Mouse (Mus musculus) limb, embryonic 14.5 days (tissue): Measurements from ENCODE around the gene Tubb3. TPM values are rescaled to one million over a fixed set of nuclear protein-coding genes. Genes with fewer than 3 reads are reported as not detected.

Experiments
- ATAC-seq: fragments of 200-750 bp; cut with Nextera tagmentation; 2 replicates; pipeline ENCODE4 v1.8.0; 2017; ENCODE audit warnings: low read depth, moderate number of reproducible peaks, moderate TSS enrichment; ENCODE audit not compliant: low FRiP score
- DNase-seq: peaks from one replicate; pipeline ENCODE4 v3.0.0-alpha.2; 2015; ENCODE audit warnings: low spot score
- H3K27ac ChIP-seq: fragments of 300-500 bp; sonication (generic); replicated peaks from 2 replicates; pipeline ENCODE4 v1.5.1; 2014; ENCODE audit warnings: low read depth, mild to moderate bottlenecking, low read length, moderate library complexity, mixed read lengths
- H3K27me3 ChIP-seq: fragments of 300-500 bp; sonication (generic); 2 replicates; pipeline ENCODE4 v1.6.1; 2014; ENCODE audit warnings: low read length, mixed read lengths; ENCODE audit not compliant: control insufficient read depth, insufficient read depth
- H3K36me3 ChIP-seq: fragments of 300-500 bp; sonication (generic); 2 replicates; pipeline ENCODE4 v1.6.1; 2014; ENCODE audit warnings: mild to moderate bottlenecking, low read length, moderate library complexity, mixed read lengths; ENCODE audit not compliant: control insufficient read depth, insufficient read depth
- H3K4me1 ChIP-seq: fragments of 300-500 bp; sonication (generic); 2 replicates; pipeline ENCODE4 v1.6.1; 2014; ENCODE audit warnings: antibody characterized with exemption, low read length, mixed read lengths; ENCODE audit not compliant: control insufficient read depth, insufficient read depth
- H3K4me2 ChIP-seq: fragments of 300-500 bp; sonication (generic); replicated peaks from 2 replicates; pipeline ENCODE4 v1.6.1; 2014; ENCODE audit warnings: low read depth, mild to moderate bottlenecking, low read length, moderate library complexity; ENCODE audit not compliant: severe bottlenecking
- H3K4me3 ChIP-seq: fragments of 300-500 bp; sonication (generic); replicated peaks from 2 replicates; pipeline ENCODE4 v1.5.1; 2014; ENCODE audit warnings: low read length
- H3K9ac ChIP-seq: fragments of 300-500 bp; sonication (generic); 2 replicates; pipeline ENCODE4 v1.6.1; 2014; ENCODE audit warnings: mild to moderate bottlenecking, low read depth, low read length, moderate library complexity; ENCODE audit not compliant: severe bottlenecking
- H3K9me3 ChIP-seq: fragments of 300-500 bp; sonication (generic); 2 replicates; pipeline ENCODE4 v1.6.1; 2016; ENCODE audit warnings: low read length; ENCODE audit not compliant: control insufficient read depth
- POLR2A ChIP-seq: fragments of 200-500 bp; IDR thresholded peaks from 2 replicates; pipeline ENCODE4 v1.8.0; 2012; ENCODE audit warnings: inconsistent platforms, mild to moderate bottlenecking, moderate library complexity, borderline replicate concordance; ENCODE audit not compliant: insufficient read depth, insufficient read length; ENCODE audit errors: extremely low read depth
- WGBS: fragments of 180-500 bp; shearing (Covaris S2); extraction: QIAGEN DNeasy Blood & Tissue Kit; methylation state at CpG from one replicate; pipeline ENCODE4 v1.1.7; 2014; 5-methylcytosine and 5-hydroxymethylcytosine counted together
- polyA plus RNA-seq, 2 experiments: library from polyadenylated mRNA; depleted of rRNA in 1 of 2; stranded (reverse) in 1 of 2; unstranded in 1 of 2; fragments of >200 nt; fragmentation: Nextera tagmentation in 1 of 2; extraction: Ambion mirVana in 1 of 2; gene quantifications; 2 replicates each; pipeline versions ENCODE4 v1.2.1 to v1.2.3; 2012 to 2014

Gene Tubb3
- polyA plus RNA-seq, 2 experiments, result 3.4 to 12.5 TPM

- Histone ChIP-seq H3K36me3 (no peaks in the 10 kb centered on the region), H3K4me3 (no peak overlapping the region), H3K27me3 (peaks cover 43% of the 10 kb centered on the region), H3K9ac (no peak overlapping the region), H3K9me3 (no peaks in the 10 kb centered on the region), H3K4me2 (no peak overlapping the region), H3K4me1 (no peaks in the 10 kb centered on the region), H3K27ac (no peak overlapping the region)
- no peak for DNase-seq
- 73% methylated on average over 9 of the region's 9 CpGs for WGBS
- no peak for ATAC-seq
- no peak for TF ChIP-seq POLR2A
These were observed 2.4 kb upstream of the Tubb3 start for GRCm38 (mm10) chr8:123408586-123409544.

- H3K4me2 ChIP-seq, result no peak overlapping the region
- H3K27ac ChIP-seq, result no peak overlapping the region
- ATAC-seq, result no peak
- H3K4me3 ChIP-seq, result no peak overlapping the region
- 72% methylated on average over 8 of the region's 8 CpGs for whole genome bisulfite sequencing
- no peaks in the 10 kb centered on the region for H3K4me1 ChIP-seq
- no peak overlapping the region for H3K9ac ChIP-seq
- no peaks in the 10 kb centered on the region for H3K36me3 ChIP-seq
- no peak for TF ChIP-seq POLR2A
- H3K9me3 ChIP-seq, result no peaks in the 10 kb centered on the region
- no peak for DNase-seq
- peaks cover 43% of the 10 kb centered on the region for H3K27me3 ChIP-seq
These were observed 1.1 kb upstream of the Tubb3 start for GRCm38 (mm10) chr8:123410049-123410587.

GRCm38 (mm10) chr8:123410788-123411187, 436 bp upstream of the Tubb3 start:
- H3K9ac ChIP-seq, result no peak overlapping the region
- H3K4me1 ChIP-seq, result no peaks in the 10 kb centered on the region
- H3K27me3 ChIP-seq, result peaks cover 43% of the 10 kb centered on the region
- peak overlapping the region; percentile 32 for H3K4me3 ChIP-seq
- no peak for TF ChIP-seq POLR2A
- H3K9me3 ChIP-seq, result no peaks in the 10 kb centered on the region
- no peak for DNase-seq
- ATAC-seq, result no peak
- no peaks in the 10 kb centered on the region for H3K36me3 ChIP-seq
- H3K4me2 ChIP-seq, result peak overlapping the region; percentile 51
- H3K27ac ChIP-seq, result no peak overlapping the region
- WGBS, result 10% methylated on average over 11 of the region's 11 CpGs

- H3K9me3 ChIP-seq, result no peaks in the 10 kb centered on the region
- peak overlapping the region; percentile 51 for H3K4me2 ChIP-seq
- WGBS, result 8% methylated on average over 15 of the region's 16 CpGs
- H3K9ac ChIP-seq, result no peak overlapping the region
- no peaks in the 10 kb centered on the region for H3K36me3 ChIP-seq
- no peak for TF ChIP-seq POLR2A
- no peak for ATAC-seq
- no peaks in the 10 kb centered on the region for H3K4me1 ChIP-seq
- DNase-seq, result no peak
- peak overlapping the region; percentile 32 for H3K4me3 ChIP-seq
- peaks cover 43% of the 10 kb centered on the region for H3K27me3 ChIP-seq
- no peak overlapping the region for H3K27ac ChIP-seq
These were observed 630 bp downstream of the Tubb3 start for GRCm38 (mm10) chr8:123411781-123412327.

- ATAC-seq (peak; percentile 48), DNase-seq (peak; percentile 17)
- H3K36me3 ChIP-seq, result no peaks in the 10 kb centered on the region
- H3K4me2 ChIP-seq, result no peak overlapping the region
- no peaks in the 10 kb centered on the region for H3K9me3 ChIP-seq
- H3K9ac ChIP-seq, result no peak overlapping the region
- H3K4me1 ChIP-seq, result no peaks in the 10 kb centered on the region
- 1% methylated on average over 12 of the region's 12 CpGs for WGBS
- no peak for TF ChIP-seq POLR2A
- H3K4me3 ChIP-seq, result no peak overlapping the region
- H3K27me3 ChIP-seq, result peaks cover 43% of the 10 kb centered on the region
- H3K27ac ChIP-seq, result no peak overlapping the region
These were observed 1.4 kb downstream of the Tubb3 start for GRCm38 (mm10) chr8:123412560-123413170.
